Mouse (Mus musculus): ENCODE results near the gene Pik3ca. TPM values are rescaled to one million over a fixed set of nuclear protein-coding genes. Genes with fewer than 3 reads are reported as not detected.

The Pik3ca gene
- polyA plus RNA-seq, 1 experiment, result 2.1 TPM

- no peak for TF ChIP-seq CTCF (IDR thresholded peaks at IDR 0.05; ENCODE audit: extremely low read depth, insufficient read length, insufficient replicate concordance, low read depth, low read length)
- TF ChIP-seq POLR2A (IDR thresholded peaks at IDR 0.05; ENCODE audit: low read depth, low read length), result no peak
- Histone ChIP-seq H3K27me3 (ENCODE audit: control insufficient read depth, insufficient read depth, low read length) (no peaks in the 10 kb centered on the region), H3K27ac (ENCODE audit: insufficient read depth, low read depth, low read length) (no peak overlapping the region), H3K36me3 (ENCODE audit: control insufficient read depth, insufficient read depth, low read length) (no peaks in the 10 kb centered on the region), H3K4me3 (ENCODE audit: low read depth, low read length) (no peak overlapping the region), H3K4me1 (ENCODE audit: control insufficient read depth, insufficient read depth, insufficient read length, low read length) (no peaks in the 10 kb centered on the region)
- 59% methylated on average over 15 of the region's 15 CpGs for WGBS
These were observed 92.8 kb downstream of the Pik3ca start for GRCm38 (mm10) chr3:32490076-32490927.

DNA sequence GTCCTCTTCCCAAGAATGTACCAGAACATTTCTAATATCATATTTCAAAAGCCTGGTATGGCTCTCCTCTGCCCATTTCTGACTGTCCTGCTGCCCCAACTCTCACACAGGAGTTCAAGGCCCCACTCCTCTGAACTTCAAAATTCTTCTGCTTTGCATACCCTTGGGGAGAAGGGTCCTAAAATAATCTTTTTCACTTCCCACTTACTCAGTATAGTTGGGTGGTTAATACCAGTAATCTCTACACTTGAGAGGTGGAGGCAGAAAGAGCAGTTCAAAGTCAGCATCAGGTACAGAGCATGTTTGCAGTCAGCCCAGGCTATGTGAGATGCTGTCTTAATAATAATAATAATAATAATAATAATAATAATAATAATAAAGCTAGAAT is 93.5 kb downstream of the Pik3ca start:
- no peaks in the 10 kb centered on the region for H3K27me3 ChIP-seq (ENCODE audit: control insufficient read depth, insufficient read depth, low read length)
- TF ChIP-seq POLR2A (IDR thresholded peaks at IDR 0.05; ENCODE audit: low read depth, low read length), result no peak
- TF ChIP-seq CTCF (IDR thresholded peaks at IDR 0.05; ENCODE audit: extremely low read depth, insufficient read length, insufficient replicate concordance, low read depth, low read length), result no peak

GRCm38 (mm10) chr3:32492097-32493090 is 94.9 kb downstream of the Pik3ca start, which contains the start of gene Kcnmb3:
TSS of gene Kcnmb3 (minus strand) at chr3:32492231.
- TF ChIP-seq POLR2A (IDR thresholded peaks at IDR 0.05; ENCODE audit: low read depth, low read length) (no peak), CTCF (IDR thresholded peaks at IDR 0.05; ENCODE audit: extremely low read depth, insufficient read length, insufficient replicate concordance, low read depth, low read length) (no peak)
- no peak within 1 kb of the TSS for H3K27ac ChIP-seq (ENCODE audit: insufficient read depth, low read depth, low read length)

More for the DNA sequence above, 93.5 kb downstream of the Pik3ca start:
- H3K4me1 ChIP-seq (ENCODE audit: control insufficient read depth, insufficient read depth, insufficient read length, low read length), result no peaks in the 10 kb centered on the region
- H3K4me3 ChIP-seq (ENCODE audit: low read depth, low read length), result no peak overlapping the region
- no peaks in the 10 kb centered on the region for H3K36me3 ChIP-seq (ENCODE audit: control insufficient read depth, insufficient read depth, low read length)
- H3K27ac ChIP-seq (ENCODE audit: insufficient read depth, low read depth, low read length), result no peak overlapping the region

GRCm38 (mm10) chr3:32494387-32495087 is 97.1 kb downstream of the Pik3ca start:
- 83% methylated on average over 8 of the region's 8 CpGs for WGBS
- Histone ChIP-seq H3K36me3 (ENCODE audit: control insufficient read depth, insufficient read depth, low read length) (no peaks in the 10 kb centered on the region), H3K4me3 (ENCODE audit: low read depth, low read length) (no peak overlapping the region), H3K27me3 (ENCODE audit: control insufficient read depth, insufficient read depth, low read length) (no peaks in the 10 kb centered on the region), H3K4me1 (ENCODE audit: control insufficient read depth, insufficient read depth, insufficient read length, low read length) (no peaks in the 10 kb centered on the region), H3K27ac (ENCODE audit: insufficient read depth, low read depth, low read length) (no peak overlapping the region)
- no peak for TF ChIP-seq POLR2A (IDR thresholded peaks at IDR 0.05; ENCODE audit: low read depth, low read length)
- TF ChIP-seq CTCF (IDR thresholded peaks at IDR 0.05; ENCODE audit: extremely low read depth, insufficient read length, insufficient replicate concordance, low read depth, low read length), result no peak

More at GRCm38 (mm10) chr3:32492097-32493090, 94.9 kb downstream of the Pik3ca start, which contains the start of gene Kcnmb3:
- Histone ChIP-seq H3K4me1 (ENCODE audit: control insufficient read depth, insufficient read depth, insufficient read length, low read length) (no peaks in the 10 kb centered on the region), H3K27me3 (ENCODE audit: control insufficient read depth, insufficient read depth, low read length) (no peaks in the 10 kb centered on the region), H3K36me3 (ENCODE audit: control insufficient read depth, insufficient read depth, low read length) (no peaks in the 10 kb centered on the region), H3K4me3 (ENCODE audit: low read depth, low read length) (no peak within 1 kb of the TSS)
- 75% methylated on average over 11 of the region's 11 CpGs for WGBS

GRCm38 (mm10) chr3:32495088-32495770 is 97.8 kb downstream of the Pik3ca start:
- WGBS, result 68% methylated on average over 8 of the region's 8 CpGs
- TF ChIP-seq POLR2A (IDR thresholded peaks at IDR 0.05; ENCODE audit: low read depth, low read length), result no peak
- no peak for TF ChIP-seq CTCF (IDR thresholded peaks at IDR 0.05; ENCODE audit: extremely low read depth, insufficient read length, insufficient replicate concordance, low read depth, low read length)
- Histone ChIP-seq H3K27ac (ENCODE audit: insufficient read depth, low read depth, low read length) (no peak overlapping the region), H3K36me3 (ENCODE audit: control insufficient read depth, insufficient read depth, low read length) (no peaks in the 10 kb centered on the region), H3K27me3 (ENCODE audit: control insufficient read depth, insufficient read depth, low read length) (no peaks in the 10 kb centered on the region), H3K4me3 (ENCODE audit: low read depth, low read length) (no peak overlapping the region), H3K4me1 (ENCODE audit: control insufficient read depth, insufficient read depth, insufficient read length, low read length) (no peaks in the 10 kb centered on the region)
